Mouse (Mus musculus) regulatory T cell (primary cell): ENCODE results near the gene Ints2.
"Not testable (repeated sequence)": the region's sequence is repeated elsewhere in the genome, so short reads cannot be mapped to it uniquely, and the experiment has no call there.

Experiments used
- in situ Hi-C: fragments of 300-600 bp; cut with MboI, MseI; formaldehyde crosslinking; loops from one replicate; pipeline ENCODE4 v1.15.1; 2025; ENCODE audit warnings: high pct_unique_total_duplicates

The Ints2 gene

DNA sequence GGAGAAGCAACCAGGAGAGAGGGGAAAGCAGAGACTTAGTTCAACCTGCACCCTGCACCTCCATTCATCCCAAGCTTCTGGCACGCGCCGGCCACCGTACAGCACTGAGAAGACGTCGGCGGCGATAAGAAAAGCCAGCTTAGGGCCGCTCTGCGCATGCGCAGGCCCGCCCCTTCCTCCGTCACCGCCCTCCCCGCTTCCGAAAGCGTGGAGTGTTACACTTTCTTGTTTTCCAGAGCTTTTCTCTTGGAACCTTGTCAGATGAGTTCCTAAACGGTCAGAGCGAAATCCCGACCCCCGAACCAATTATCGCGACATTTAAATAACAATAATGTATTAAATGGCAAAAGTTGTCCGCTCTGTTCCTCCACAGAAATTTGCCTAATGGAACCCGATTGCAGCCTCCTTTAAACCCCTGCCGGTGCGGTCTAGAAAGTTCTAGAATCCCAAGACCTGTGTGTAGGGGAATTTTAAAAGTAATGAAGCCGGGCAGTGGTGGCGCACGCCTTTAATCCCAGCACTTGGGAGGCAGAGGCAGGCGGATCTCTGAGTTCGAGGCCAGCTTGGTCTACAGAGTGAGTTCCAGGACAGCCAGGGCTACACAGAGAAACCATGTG is at the start of gene Ints2:
Ints2 (minus strand) TSS at position 116 of the 617 bp plus-strand sequence.
- in situ Hi-C loops, result no loop called here

DNA sequence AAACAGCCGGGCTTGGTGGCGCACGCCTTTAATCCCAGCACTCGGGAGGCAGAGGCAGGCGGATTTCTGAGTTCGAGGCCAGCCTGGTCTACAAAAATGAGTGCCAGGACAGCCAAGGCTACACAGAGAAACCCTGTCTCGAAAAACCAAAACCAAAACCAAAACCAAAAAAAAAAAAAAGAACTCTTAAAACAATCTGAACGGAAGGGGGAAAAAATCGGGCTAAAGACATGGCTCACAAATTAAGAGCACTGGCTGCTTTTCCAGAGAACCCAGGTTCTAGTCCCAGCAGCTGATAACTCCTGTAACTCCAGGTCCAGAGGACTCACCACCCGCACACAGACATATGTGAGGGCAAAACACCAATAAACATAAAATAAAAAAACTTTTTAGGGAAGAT is 34.8 kb upstream of the Ints2 start:
- in situ Hi-C loops, result not testable (repeated sequence)

DNA sequence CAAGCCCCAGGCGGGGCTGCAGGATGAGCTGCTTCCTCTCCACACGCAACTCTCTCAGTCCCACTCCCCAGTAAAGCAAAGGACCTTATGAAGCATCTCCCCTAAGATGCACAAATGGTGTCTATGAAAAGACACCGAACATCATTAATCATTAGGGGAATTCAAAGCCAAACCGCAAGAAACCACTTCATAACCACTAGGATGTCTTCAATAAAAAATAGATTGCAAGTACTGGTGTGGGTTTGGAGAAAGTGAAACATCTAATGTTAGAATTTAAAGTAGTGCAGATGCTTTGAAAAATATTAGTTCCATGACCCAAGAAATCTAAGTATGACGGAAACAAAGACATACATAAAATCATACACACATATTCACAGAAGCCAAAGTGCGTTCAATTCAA is 34.3 kb upstream of the Ints2 start:
- in situ Hi-C loops, result no loop called here

DNA sequence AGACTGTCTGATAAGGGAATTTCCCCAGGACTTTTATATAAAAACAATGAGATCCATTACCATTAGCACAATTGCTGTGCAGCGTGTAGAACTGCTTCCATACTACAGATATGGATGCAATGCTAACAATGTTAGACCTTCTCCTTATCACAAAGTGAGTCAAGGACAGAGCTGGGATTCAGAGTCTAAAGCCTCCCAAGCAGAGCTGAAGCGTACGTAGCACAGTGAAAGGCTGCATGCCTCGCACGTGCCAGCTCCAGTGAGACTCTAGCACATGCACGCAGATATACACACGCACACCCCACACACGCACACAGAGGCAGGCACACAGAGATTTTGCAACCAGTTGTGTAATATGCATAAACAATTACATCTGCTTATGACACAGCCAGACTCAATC is 28.4 kb upstream of the Ints2 start:
- in situ Hi-C loops, result no loop called here

DNA sequence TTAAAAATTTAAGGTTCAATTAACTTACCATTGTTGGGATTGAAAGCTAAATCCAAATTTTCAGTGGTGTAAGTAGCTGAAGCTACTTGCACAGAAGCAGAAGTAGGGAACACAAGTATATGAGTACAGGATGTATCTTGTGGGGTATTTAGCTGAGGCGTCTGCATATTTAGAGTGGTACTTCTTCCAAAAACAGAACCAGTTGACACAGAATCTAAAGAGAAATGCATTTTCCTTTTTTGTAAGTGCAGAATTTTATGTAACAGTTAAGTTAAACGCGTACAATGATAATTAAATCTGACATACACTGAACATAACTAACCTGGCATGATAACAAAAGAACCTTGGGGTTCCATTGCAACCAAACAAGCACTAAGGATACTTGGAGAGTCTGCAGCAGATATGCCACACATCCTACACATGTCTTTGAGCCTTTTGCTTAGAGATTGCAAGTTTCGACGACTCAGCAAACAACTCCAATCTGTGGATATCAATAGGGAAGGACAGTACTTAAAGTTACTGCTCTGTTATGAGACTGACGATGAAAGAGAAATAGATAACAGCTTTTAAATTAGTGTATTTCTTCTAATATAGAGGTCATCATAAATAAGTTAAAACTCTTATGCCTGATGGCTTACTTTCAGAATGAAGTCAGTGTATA is 21.2 kb upstream of the Ints2 start:
- in situ Hi-C loops, result no loop called here

DNA sequence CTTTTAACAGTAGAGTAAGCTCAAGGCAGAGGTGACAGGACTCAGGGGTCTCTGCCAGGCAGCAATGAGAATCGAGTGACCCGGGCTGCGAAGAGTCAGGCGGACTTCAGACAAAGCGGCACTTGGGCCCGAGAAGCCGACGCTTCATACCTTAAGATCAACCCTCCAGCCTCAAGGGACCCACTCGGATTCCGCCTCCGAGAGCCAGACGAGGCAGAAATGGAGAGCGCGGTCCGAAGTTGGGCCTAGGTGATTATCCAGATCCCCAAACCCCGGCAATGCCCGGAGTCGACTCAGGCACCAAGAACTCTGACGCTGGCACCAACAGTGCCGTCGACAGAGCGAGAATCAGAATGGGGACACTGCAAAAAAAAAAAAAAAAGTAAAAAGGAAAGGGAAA is 321 bp downstream of the Ints2 start:
- in situ Hi-C loops, result no loop called here

DNA sequence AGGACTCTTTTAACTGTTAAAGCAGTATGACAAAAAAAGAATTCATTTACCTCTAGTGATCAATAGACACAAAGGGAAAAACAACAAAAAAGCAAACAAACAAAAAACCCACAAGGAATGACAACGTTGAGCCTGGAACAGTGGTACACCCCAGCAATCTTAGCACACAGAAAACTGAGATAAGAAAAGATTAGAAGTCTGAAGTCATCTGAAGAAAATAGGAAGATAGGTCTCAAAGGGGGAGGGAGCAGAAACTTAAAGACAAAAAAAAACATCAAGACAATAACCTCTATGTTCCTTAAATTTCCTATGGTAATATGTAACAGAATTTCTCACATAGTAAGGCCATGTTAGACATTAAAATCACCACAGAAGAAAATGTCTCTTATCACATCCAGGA is 4.0 kb downstream of the Ints2 start:
- in situ Hi-C loops, result no loop called here

DNA sequence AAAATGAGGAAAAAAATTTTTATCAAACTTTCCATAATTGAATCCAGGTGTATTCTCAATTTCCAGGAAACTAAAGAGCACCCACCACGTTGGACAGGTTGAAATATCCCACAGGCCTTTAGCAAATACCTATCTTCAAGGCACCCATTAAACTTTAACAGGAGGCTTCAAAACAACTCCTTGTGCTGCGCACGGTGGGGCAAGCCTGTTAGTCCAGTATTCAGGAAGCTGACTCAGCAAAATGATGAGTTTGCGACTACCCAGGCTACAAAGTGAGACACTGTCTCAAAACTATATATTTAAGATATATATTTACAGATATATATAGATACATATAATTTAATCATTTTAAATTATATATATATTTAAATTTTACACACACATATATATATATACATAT is 24.9 kb downstream of the Ints2 start:
- in situ Hi-C loops, result no loop called here

DNA sequence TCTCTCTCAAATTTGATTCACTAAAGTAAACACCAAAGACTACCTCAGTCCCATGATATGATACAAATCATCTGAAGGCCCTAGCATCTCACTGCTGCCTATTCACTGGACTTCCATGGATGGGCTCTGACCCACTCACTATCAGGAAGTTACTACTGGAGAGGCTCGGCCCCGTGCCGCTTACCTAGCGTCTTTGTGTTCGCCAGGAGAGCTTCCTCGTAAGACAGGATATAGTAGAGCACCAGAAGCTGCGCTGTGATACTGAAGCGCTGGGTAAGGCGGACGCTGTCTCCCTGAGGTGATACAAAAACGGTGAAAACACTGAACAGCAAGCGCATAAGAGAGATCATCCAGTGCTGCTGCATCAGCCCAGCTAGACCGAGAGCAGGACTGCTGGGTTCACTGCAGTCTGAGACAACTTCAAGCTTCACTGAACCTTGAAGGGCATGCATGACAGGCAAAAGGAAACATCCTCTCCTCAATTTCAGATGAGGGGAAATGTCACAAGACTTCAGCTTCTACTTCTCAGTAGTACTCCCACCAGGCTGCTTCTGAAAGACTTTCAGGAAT is 25.5 kb downstream of the Ints2 start:
- in situ Hi-C loops, result no loop called here

DNA sequence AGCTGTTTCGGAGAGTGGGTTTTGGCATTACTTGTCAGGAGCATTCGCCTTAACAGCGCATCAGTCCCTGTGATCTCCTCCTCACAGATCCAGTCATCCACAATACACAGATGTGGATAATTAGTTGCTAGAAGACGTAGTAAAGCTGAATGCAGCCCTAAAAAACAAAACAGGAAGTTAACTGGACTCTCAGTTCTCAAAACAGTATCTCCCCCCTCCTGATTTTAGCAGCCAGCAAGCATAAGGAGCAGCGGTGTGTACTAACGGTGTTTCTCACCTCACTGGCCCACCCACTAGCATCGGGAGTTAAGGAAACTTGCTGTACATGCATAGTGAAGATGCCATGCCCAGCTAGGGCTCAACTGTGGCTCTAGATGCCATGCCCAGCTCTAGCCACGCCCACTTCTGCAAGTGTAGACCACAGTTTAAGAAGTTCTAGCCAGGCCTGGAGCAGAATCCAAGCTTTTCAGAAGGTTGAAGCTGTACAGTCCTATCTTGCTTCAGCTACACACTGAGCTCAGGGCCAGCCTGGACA is 30.7 kb downstream of the Ints2 start:
- in situ Hi-C loops, result no loop called here

DNA sequence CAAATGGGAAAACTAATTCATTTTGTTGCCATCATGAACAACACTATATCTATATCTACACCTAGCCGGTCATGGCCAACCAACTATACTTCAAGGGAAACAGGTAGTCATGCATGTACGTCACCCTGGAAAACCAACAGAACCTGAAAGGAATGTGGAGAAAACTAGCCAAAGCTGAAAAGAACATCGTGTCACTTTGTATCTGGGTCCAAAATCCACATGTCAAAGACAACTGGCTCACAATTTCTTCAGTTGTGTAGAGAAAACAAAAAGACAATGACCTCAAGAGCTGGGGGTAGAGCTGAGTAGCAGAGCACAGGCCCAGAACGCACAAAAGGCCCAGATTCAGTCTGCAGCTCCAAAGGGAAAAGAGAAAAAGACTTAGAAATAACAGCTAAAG is 31.6 kb downstream of the Ints2 start:
- in situ Hi-C loops, result no loop called here

DNA sequence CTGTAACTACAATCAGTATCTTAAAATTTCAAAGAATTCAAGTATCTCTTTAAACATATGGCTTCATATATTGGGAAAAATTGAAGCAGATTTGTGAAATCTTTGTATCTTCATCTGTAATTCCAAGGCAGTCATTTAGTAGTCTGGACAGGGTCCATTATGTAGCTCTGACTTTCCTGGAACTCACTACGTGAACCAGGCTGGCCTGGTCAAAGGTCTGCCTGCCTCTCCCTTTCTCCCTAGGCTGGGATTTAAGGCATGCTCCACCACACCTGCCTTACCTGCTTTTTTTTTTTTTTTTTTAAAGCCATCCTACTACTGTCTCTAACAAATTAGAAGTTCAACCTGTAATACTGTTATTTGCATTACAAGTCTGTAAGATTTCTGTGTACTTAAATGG is 45.6 kb downstream of the Ints2 start:
- in situ Hi-C loops, result no loop called here

DNA sequence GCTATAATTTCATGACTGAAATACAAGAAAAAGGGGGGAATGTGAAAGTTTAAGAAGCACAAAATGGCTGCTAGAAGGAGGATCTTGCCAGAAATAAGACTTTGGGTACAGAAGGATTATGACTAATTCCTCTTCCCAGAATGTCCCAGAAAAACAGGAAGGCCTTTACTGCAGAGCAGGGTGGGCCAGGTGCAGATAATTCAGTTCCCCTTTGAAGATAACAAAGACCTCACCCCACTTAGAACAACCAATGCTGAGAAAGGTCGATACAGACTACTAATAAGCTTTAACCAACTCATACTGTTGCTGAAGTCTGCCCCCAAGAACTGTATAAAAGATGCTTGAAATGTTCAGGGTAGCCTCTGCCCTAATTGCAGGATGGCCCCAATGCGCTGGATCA is 48.3 kb downstream of the Ints2 start:
- in situ Hi-C loops, result no loop called here

DNA sequence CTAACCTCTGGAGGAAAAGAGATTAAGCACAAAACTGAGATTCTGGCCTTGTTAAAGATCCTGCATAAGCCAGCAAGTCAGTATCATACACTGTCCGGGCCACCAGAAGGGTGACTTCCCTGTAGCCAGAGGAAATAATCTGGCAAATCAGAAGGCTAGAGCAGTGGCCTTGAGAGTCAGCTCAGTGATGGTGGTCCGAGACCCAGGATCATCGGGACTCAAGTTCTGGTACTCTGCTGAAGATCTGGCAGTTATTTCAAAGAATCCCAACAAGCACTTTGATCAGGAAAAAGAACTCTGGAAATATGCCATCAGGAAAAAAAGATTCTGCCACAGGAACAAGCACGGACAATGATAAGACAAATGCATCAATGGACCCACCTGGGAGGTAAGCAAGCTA is 51.5 kb downstream of the Ints2 start:
- in situ Hi-C loops, result no loop called here

DNA sequence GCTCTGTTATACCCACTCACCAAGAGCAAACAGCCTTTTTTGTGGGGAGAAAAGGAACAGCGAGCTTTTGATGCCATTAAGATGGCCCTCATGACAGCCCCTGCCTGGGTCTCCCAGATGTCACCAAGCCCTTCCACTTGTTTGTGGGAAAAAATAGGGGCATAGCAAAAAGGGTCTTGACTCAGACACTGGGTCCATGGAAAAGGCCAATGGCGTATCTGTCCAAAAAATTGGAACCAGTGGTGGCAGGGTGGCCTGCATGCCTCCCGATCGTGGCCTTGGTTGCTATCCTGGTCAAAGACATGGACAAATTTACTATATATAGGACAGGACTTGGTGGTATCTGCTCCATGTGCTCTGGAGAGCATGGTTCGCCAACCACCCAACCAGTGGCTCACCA is 52.3 kb downstream of the Ints2 start:
- in situ Hi-C loops, result no loop called here

DNA sequence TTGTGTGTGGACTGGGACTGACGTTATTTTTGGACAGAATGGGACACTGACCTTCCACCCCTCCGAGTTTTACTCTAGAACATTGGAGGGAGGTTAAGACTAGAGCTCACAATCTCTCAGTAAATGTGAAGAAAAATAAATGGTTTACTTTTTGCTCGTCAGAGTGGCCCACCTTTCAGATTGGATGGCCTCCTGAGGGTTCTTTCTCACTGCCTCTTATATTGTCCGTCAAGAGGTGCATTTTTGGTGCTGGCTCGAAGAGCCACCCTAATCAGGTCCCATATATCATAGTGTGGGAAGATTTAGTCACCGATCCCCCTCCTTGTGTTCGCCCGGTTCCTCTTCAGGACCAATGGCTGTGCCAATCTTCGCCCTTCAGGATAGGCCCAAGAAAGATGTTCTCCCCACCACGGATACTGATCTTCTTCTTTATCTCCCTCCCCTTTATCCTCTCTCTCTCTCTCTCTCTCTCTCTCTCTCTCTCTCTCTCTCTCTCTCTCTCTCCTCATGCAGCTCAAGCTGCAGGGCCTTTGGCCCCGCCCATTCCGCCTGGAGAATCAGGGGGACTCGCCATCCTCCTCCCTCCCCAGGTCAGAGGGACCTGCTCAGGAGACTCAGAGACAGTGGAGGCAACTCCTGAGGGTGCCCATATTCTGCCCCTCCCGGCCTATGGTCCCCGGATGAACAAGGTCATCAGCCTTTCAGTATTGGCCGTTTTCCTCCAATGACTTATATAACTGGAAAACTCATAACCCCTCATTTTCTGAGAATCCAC is 55.3 kb downstream of the Ints2 start:
- in situ Hi-C loops, result no loop called here

DNA sequence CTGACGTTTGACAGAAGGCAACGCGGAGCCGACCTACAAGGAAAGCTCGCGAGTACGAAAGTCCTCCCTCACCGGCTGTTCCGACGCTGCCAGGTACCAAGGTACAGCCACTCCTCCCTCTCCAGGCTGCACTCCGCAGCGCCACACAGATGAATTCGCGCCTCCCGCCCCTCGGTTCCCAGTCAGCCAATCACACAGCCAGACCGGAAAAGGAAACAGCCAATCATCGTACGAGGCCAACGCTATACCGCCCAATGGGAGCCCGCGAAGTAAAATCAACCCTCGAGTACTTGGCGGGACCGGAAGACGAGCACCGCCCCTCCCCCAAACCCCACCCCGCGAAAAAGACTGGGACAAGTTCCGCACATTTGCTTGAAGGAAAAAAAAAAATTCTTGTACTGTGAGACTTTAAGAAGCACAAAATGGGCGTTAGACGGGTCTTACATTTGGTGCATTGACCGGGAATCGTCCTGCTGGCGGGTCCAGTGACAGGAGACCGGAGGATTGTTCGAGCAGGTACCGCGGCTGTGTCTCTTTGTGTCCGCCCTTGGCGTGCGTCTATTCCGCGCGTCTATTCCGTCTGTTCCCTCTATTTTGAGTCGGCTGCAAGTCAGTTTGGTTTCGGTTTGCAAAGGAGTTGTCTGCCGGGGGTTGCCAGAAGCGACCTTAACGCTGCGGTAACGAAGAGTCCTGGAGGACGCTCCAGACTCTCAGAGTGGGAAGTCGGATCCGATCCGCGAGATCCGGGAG is 56.2 kb downstream of the Ints2 start, which contains the start of gene Brip1:
Brip1 (minus strand) TSS at position 157 of the 750 bp plus-strand sequence.
- in situ Hi-C loops, result no loop called here

DNA sequence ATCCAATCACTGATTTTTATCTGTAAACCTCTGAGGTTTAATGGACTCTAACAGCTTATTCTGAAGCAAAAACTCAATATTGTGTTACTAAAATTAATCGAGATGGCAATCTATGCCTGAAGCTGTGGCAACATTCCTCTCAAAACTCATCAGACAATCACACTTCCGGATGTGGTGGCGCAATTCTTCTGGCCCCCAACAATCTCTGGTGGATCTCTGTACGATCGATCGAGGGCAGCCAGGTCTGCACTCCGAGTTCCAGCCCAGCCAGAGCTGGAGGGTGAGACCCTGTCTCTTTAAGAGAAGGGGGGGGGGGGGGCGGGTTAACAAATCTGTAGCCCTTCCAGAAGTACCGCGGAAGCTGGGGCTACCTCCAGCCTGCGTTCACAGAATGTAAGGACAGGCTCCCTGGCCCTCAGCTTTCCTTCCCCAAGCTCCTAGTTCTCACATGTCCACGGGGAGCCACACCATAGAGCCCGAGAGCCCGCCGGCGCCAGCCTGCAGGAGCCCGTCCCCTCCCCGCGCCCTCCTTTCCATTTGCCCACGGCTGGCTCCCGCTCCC is 56.8 kb downstream of the Ints2 start:
- in situ Hi-C loops, result no loop called here

DNA sequence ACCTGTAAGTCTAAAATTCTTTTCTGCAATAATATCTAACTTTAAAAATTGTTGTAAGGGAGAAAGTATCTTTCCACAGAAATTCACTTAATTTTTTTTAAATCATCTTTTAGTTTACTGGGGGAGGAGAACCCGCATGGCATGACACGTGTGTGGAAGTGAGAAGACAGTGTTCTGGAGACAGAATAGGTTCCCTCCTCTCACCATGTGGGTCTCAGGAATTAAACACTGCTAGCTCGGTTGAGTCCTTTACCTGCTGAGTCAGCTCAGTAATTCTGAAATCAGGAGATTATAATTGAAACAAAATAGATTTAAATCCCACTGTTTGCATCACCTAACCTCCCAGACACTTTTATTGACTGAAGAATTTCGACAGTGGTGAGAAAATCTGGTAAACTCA is 57.6 kb downstream of the Ints2 start:
- in situ Hi-C loops, result no loop called here

DNA sequence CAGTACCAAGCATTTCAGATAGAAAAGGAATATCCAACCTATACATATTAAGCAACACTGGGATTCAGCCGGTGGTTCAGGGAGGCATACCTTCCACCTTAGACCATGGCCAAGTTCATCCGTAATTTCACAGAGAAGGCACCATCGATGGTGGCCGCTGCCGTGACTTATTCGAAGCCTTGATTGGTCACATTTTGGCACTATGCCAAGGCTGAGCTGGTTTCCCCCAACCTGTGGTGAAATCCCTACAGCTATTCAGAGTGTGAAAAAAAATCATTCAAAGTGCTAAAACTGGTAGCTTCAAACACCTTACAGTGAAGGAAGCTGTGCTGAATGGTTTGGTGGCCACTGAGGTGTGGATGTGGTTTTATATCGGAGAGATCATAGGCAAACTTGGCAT is 72.2 kb downstream of the Ints2 start:
- in situ Hi-C loops, result not testable (repeated sequence)

DNA sequence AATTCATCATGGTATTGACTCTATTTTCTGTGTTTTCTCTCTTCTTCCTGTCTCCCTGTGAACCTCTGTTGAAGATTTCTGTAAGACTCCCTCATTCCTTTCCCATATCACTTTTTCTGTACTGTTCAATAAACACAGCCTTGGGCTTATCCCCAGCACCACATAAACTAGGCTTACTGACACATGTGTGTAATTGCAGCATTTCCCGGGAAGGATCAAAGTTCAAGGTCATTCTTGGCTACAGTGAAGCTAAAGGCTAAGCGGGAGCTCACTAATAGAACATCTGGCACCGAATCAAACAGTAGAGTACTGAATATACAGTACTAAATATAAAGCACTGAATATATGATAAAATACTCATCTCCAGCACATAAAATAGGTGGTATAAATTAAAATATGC is 81.5 kb downstream of the Ints2 start:
- in situ Hi-C loops, result no loop called here
